Mouse (Mus musculus) liver, embryonic 13.5 days (tissue): ENCODE measurements at regions not wholly inside any gene's neighbourhood (a gene's known extent, or its start where the extent isn't known, plus 50 kb on each side); places are given as distances from the start of the nearest gene placed in this dataset.

ENCODE experiments used
- ATAC-seq: fragments of 200-750 bp; cut with Nextera tagmentation; 2 replicates; pipeline ENCODE4 v1.8.0; 2017; ENCODE audit warnings: low read depth, mild to moderate bottlenecking, moderate number of reproducible peaks, moderate library complexity
- DNase-seq: peaks from one replicate; pipeline ENCODE4 v3.0.0; 2022
- H3K27ac ChIP-seq: fragments of 300-500 bp; sonication (generic); 2 replicates; pipeline ENCODE4 v1.5.1; 2015; ENCODE audit warnings: moderate library complexity, mild to moderate bottlenecking, inconsistent platforms
- H3K27me3 ChIP-seq: fragments of 300-500 bp; sonication (generic); 2 replicates; pipeline ENCODE4 v1.6.1; 2015; ENCODE audit warnings: mild to moderate bottlenecking, inconsistent platforms
- H3K36me3 ChIP-seq: fragments of 300-500 bp; sonication (generic); 2 replicates; pipeline ENCODE4 v1.6.1; 2015; ENCODE audit warnings: mild to moderate bottlenecking, inconsistent platforms
- H3K4me1 ChIP-seq: fragments of 300-500 bp; sonication (generic); replicated peaks from 2 replicates; pipeline ENCODE4 v1.6.1; 2015; ENCODE audit warnings: inconsistent platforms
- H3K4me2 ChIP-seq: fragments of 300-500 bp; sonication (generic); 2 replicates; pipeline ENCODE4 v1.6.1; 2015; ENCODE audit warnings: inconsistent platforms, mild to moderate bottlenecking, moderate library complexity
- H3K4me3 ChIP-seq: fragments of 300-500 bp; sonication (generic); replicated peaks from 2 replicates; pipeline ENCODE4 v1.5.1; 2015; ENCODE audit warnings: mild to moderate bottlenecking, inconsistent platforms
- H3K9ac ChIP-seq: fragments of 300-500 bp; sonication (generic); 2 replicates; pipeline ENCODE4 v1.6.1; 2015; ENCODE audit warnings: mild to moderate bottlenecking, inconsistent platforms
- H3K9me3 ChIP-seq: fragments of 300-500 bp; sonication (generic); replicated peaks from 2 replicates; pipeline ENCODE4 v1.6.1; 2016; ENCODE audit warnings: inconsistent platforms
- WGBS: fragments of 180-500 bp; shearing (Covaris S2); methylation state at CpG from one replicate; pipeline ENCODE4 v1.1.7; 2015; ENCODE audit not compliant: insufficient replicate concordance; 5-methylcytosine and 5-hydroxymethylcytosine counted together

DNA sequence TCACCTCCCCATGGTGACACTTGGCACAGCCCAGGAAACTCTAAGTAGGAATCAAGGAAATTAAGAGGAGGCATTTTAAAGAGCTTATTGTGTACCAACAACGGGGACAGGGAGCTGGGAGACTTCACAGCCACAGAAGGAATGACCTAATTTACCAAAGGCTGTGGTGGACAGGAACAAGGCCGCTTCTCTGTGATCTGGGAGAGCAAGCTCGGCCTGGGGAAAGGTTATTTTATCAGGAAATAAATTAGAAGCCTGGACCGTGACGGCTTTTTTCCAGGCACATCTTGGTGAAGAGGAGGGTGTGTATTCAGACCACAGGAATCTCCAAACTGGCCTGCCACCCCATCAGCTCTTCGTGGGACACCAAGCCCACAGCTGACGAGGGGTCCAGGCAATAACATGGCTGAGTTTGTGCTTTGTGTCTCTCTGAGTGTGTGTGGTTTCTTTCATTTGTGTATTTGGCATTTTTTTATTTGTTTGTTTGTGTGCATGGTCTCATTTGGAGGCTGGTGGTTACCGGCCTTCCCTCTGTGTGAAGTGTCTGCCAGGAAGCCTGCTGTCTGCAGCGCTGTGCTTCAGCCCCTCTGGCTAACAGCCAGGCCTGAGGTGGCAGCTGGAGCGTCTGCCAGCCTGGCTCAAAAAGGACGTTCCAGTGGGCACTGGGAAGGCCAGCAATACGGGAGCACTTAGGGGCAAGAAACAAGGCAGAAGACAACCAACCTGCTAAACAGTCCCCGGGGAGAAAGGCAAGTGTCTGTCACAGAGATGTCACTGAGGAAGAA lies 2174.6 kb upstream of the Gm7489 start:
- H3K27me3 ChIP-seq: no peaks in the 10 kb centered on the region
- WGBS: 44% methylated on average over 13 of the region's 13 CpGs
- H3K36me3 ChIP-seq: no peaks in the 10 kb centered on the region
- H3K4me1 ChIP-seq: no peaks in the 10 kb centered on the region
- no peak overlapping the region for H3K4me2 ChIP-seq
- no peak overlapping the region for H3K4me3 ChIP-seq
- H3K9ac ChIP-seq: no peak overlapping the region
- ATAC-seq: no peak
- H3K27ac ChIP-seq: no peak overlapping the region
- DNase-seq: no peak
- H3K9me3 ChIP-seq: no peaks in the 10 kb centered on the region

DNA sequence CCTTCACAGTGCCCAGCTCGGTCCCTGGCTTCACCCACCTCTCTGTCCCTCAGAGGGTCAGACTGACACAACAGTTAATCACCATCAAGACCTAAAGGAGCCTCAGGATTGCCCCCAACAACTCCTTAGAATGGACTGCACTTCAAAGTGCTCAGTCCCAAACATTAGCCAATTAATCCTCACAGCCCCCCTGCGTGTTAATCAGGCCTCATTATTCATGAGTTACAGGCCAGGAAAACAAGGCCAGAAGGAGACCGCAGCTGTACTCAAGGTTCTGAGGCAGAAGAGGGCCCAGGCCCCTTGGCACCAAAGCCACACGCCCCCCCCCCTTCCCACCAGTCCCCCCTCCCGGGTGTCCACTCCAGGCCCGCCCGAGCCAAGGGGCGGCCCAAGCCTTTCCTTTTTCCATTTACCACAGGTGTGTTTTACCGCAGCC lies 2163.8 kb upstream of the Gm7489 start:
- ATAC-seq: no peak
- Histone ChIP-seq H3K27me3 (no peaks in the 10 kb centered on the region), H3K9me3 (no peaks in the 10 kb centered on the region), H3K36me3 (no peaks in the 10 kb centered on the region), H3K27ac (no peak overlapping the region), H3K4me1 (no peaks in the 10 kb centered on the region), H3K4me2 (no peak overlapping the region), H3K4me3 (no peak overlapping the region), H3K9ac (no peak overlapping the region)
- no peak for DNase-seq
- WGBS: 52% methylated on average over 9 of the region's 9 CpGs

GRCm38 (mm10) chr15:51721363-51721762 lies 2163.3 kb upstream of the Gm7489 start:
- Histone ChIP-seq H3K27ac (no peak overlapping the region), H3K4me1 (no peaks in the 10 kb centered on the region), H3K27me3 (no peaks in the 10 kb centered on the region), H3K36me3 (no peaks in the 10 kb centered on the region), H3K4me3 (no peak overlapping the region), H3K9me3 (no peaks in the 10 kb centered on the region), H3K9ac (no peak overlapping the region), H3K4me2 (no peak overlapping the region)
- ATAC-seq: no peak
- 68% methylated on average over 5 of the region's 5 CpGs for WGBS
- DNase-seq: no peak

DNA sequence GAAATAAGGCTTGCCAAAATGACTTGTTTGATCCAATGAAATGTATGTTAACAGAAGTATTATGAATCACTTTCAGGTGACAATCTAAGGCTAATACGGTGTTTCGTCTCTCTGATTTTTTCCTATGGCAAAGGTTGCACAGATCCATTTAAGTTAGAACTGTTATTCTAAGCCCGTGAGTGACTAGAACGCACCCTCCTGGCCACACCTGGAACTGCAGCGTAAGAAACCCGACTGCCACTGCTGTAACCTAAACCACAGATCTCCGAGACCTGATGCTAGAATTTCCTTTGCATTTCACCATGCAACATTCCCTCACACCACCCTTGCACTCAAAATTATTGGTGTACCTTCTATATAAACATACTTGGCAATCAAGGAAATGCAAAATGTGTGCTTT lies 2160.6 kb upstream of the Gm7489 start:
- no peaks in the 10 kb centered on the region for H3K9me3 ChIP-seq
- DNase-seq (no peak), ATAC-seq (no peak)
- no peak overlapping the region for H3K9ac ChIP-seq
- no peak overlapping the region for H3K4me2 ChIP-seq
- H3K27me3 ChIP-seq: no peaks in the 10 kb centered on the region
- WGBS: 52% methylated on average over 7 of the region's 7 CpGs
- H3K4me1 ChIP-seq: no peaks in the 10 kb centered on the region
- no peaks in the 10 kb centered on the region for H3K36me3 ChIP-seq
- H3K27ac ChIP-seq: no peak overlapping the region
- no peak overlapping the region for H3K4me3 ChIP-seq

DNA sequence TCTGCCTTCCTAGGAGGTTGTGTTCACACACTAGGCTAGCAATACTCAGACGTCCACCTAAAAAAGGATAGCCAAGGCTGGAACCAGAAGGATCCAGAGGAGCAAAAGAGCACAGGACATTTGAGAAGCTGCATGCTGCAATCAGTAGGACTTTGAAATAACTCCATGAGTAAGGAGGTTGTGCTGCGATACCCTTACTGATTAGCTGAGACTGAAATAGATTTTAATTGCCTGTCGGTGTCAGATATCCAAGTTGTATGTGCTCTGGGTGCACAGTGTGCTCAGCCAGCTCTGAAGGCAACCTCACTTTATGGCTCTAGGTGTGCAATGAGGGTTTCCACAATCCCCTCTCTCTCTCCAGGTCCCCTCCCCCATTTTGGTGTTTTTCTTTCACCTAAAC lies 2159.2 kb upstream of the Gm7489 start:
- H3K4me3 ChIP-seq: no peak overlapping the region
- no peaks in the 10 kb centered on the region for H3K36me3 ChIP-seq
- no peak overlapping the region for H3K4me2 ChIP-seq
- no peaks in the 10 kb centered on the region for H3K4me1 ChIP-seq
- DNase-seq (no peak), ATAC-seq (no peak)
- H3K27ac ChIP-seq: no peak overlapping the region
- H3K9me3 ChIP-seq: no peaks in the 10 kb centered on the region
- no peaks in the 10 kb centered on the region for H3K27me3 ChIP-seq
- 66% methylated on average over 3 of the region's 3 CpGs for WGBS
- H3K9ac ChIP-seq: no peak overlapping the region

DNA sequence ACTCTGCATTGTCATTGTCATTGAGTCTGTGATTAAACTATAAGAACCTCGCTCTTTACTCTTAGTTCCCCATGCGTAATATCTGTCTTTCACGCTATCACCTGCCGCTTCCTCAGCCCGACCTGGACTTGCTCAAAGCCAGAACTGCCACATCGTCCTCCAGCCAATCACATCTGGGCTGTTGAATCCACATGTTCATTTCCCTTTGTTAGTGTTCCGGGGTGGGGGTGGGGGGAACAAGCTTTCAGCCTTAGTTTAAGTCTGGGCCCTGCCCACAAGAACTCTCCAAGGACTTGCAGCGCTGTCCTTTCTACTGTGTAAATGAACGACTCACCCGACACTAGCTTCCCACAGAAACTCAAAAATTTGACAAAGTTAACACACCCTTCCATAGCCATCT lies 2154.6 kb upstream of the Gm7489 start:
- H3K9me3 ChIP-seq: no peaks in the 10 kb centered on the region
- no peak overlapping the region for H3K4me3 ChIP-seq
- ATAC-seq (no peak), DNase-seq (no peak)
- no peak overlapping the region for H3K4me2 ChIP-seq
- H3K9ac ChIP-seq: no peak overlapping the region
- no peaks in the 10 kb centered on the region for H3K4me1 ChIP-seq
- H3K27ac ChIP-seq: no peak overlapping the region
- no peaks in the 10 kb centered on the region for H3K27me3 ChIP-seq
- no peaks in the 10 kb centered on the region for H3K36me3 ChIP-seq
- WGBS: 66% methylated on average over 10 of the region's 10 CpGs

DNA sequence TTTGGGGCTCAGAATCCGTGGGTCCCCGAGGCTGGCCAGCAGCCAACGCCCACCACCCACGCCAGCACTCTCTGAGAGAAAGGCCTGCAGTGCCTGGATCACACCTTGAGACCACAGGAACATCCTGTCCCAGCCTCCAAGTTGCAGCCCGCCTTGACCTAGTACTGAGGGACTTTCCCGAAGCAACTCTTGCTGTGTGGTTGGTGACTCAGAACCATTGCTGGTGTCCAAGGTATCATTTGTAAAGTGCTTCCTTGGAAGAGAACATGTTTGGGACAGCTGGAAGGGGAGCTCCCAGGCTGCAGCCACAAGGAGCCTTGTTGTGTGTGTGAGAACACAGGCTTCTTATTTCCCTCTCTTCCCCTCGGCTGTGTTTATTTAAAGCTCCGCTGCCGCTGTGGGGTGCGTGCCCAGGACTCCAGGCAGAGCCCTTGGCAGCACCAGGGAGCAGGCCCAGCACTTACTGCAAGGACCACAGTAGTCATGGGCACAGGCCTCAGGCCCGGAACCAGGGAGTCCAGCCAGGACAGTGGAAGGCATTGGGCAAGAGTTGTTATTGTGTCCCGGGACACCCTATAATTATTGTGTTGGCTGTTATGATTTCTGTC lies 2153.8 kb upstream of the Gm7489 start:
- ATAC-seq: no peak
- Histone ChIP-seq H3K9me3 (no peaks in the 10 kb centered on the region), H3K4me2 (no peak overlapping the region), H3K9ac (no peak overlapping the region), H3K4me3 (no peak overlapping the region), H3K36me3 (no peaks in the 10 kb centered on the region), H3K27me3 (no peaks in the 10 kb centered on the region), H3K27ac (no peak overlapping the region), H3K4me1 (no peaks in the 10 kb centered on the region)
- no peak for DNase-seq
- WGBS: 57% methylated on average over 12 of the region's 12 CpGs

DNA sequence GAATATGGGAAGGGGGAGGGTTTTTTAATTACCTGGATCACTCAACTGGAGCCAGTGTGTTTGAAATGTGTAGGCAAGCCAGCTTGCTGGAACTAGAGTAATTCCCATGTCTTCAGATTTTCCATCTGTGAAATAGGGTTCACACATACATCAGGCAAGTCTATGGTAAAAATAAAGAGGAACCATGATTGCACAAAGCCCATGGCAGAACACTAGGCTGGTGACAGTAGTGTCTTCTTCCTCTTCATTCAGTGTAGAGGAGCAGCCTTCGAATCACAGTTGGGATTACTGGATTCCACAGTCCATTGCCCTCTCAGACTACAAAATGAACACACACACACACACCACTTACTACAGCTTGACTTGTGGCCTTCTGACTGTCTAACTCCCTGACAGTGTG lies 2150.5 kb upstream of the Gm7489 start:
- Histone ChIP-seq H3K4me1 (no peaks in the 10 kb centered on the region), H3K9me3 (no peaks in the 10 kb centered on the region), H3K4me2 (no peak overlapping the region), H3K36me3 (no peaks in the 10 kb centered on the region), H3K4me3 (no peak overlapping the region), H3K9ac (no peak overlapping the region), H3K27me3 (no peaks in the 10 kb centered on the region), H3K27ac (no peak overlapping the region)
- ATAC-seq (no peak), DNase-seq (no peak)
- 43% methylated on average over 1 of the region's 1 CpGs for WGBS
